Mouse (Mus musculus): ENCODE data around the gene Atp8b3.

GRCm38 (mm10) chr10:80585581-80585980 lies 46.7 kb upstream of the Atp8b3 start:
- no peak for TF ChIP-seq POLR2A (IDR thresholded peaks at IDR 0.05; ENCODE audit: low read depth, low read length)
- no peak for TF ChIP-seq CTCF (IDR thresholded peaks at IDR 0.05; ENCODE audit: extremely low read depth, insufficient read depth, insufficient read length, insufficient replicate concordance)

Data from spleen, adult 2 months (tissue).